Mouse (Mus musculus) limb, embryonic 11.5 days (tissue): ENCODE measurements around the gene Krt7. TPM values are rescaled to one million over a fixed set of nuclear protein-coding genes. Genes with fewer than 3 reads are reported as not detected.

Source experiments
- microRNA counts: library from miRNA; unstranded; fragments of <30 nt; microRNA quantifications from one replicate; lab custom pipeline; 2016
- microRNA-seq: library from miRNA; unstranded; fragments of <30 nt; microRNA quantifications from one replicate; pipeline ENCODE4, GENCODE M21; 2016
- polyA plus RNA-seq: library from polyadenylated mRNA; unstranded; fragments of >200 nt; fragmentation: Nextera tagmentation; extraction: Ambion mirVana; gene quantifications from 2 replicates; pipeline ENCODE4 v1.2.1, GENCODE M21; 2014

Krt7 gene
- polyA plus RNA-seq, 1 experiment from 2014 or later: 15.2 TPM

MicroRNAs encoded within 50 kb of the gene (microRNA counts, 519-probe panel; counts per million panel counts)
- microRNA mmu-miR-1941-3p (lab: Ali Mortazavi, UCI) (not detected), microRNA mmu-miR-1941-5p (lab: Ali Mortazavi, UCI) (not detected)

Small RNA genes lying within 50 kb of the gene (microRNA-seq; reads per million reads assigned to microRNA genes)
- not detected for gene Mir1941

Other genes starting within 250 kb of the Krt7 start
- gene Acvr1b, start 237.0 kb upstream of the Krt7 start, polyA plus RNA-seq: 8.0 and 9.4 TPM in 2 replicates
- 6.7 and 7.7 TPM in 2 replicates for gene Grasp, start 186.9 kb upstream of the Krt7 start, polyA plus RNA-seq
- gene Nr4a1, start 156.8 kb upstream of the Krt7 start, polyA plus RNA-seq: 3.5 and 4.0 TPM in 2 replicates
- 68.2 and 73.1 TPM in 2 replicates for gene Atg101, start 126.8 kb upstream of the Krt7 start, polyA plus RNA-seq
- 4.2 and 5.6 TPM in 2 replicates for gene 6030408B16Rik, start 117.8 kb upstream of the Krt7 start, polyA plus RNA-seq
- 0.14 TPM in 1 of 2 replicates, not detected in the other for gene Krt80, start 40.9 kb upstream of the Krt7 start, polyA plus RNA-seq
- 0.09 TPM in 1 of 2 replicates, not detected in the other for gene Krt87, start 27.8 kb downstream of the Krt7 start, polyA plus RNA-seq
- not detected in 2 replicates for gene Krt88, start 36.7 kb downstream of the Krt7 start, polyA plus RNA-seq
- gene Krt81, start 52.7 kb downstream of the Krt7 start, polyA plus RNA-seq: not detected in 2 replicates
- gene Krt86, start 62.4 kb downstream of the Krt7 start, polyA plus RNA-seq: not detected in 2 replicates
- gene Krt83, start 80.5 kb downstream of the Krt7 start, polyA plus RNA-seq: not detected in 2 replicates
- gene Gm49425, start 106.2 kb downstream of the Krt7 start, polyA plus RNA-seq: not detected in 2 replicates
- not detected in 2 replicates for gene Krt84, start 121.8 kb downstream of the Krt7 start, polyA plus RNA-seq
- gene Krt82, start 139.6 kb downstream of the Krt7 start, polyA plus RNA-seq: 0.14 TPM in 1 of 2 replicates, not detected in the other
- gene Krt90, start 151.9 kb downstream of the Krt7 start, polyA plus RNA-seq: not detected in 2 replicates
- gene Krt75, start 162.9 kb downstream of the Krt7 start, polyA plus RNA-seq: not detected in 2 replicates
- gene Gm5414, start 217.1 kb downstream of the Krt7 start, polyA plus RNA-seq: not detected in 2 replicates
- not detected in 2 replicates for gene Gm5478, start 236.3 kb downstream of the Krt7 start, polyA plus RNA-seq